Mouse (Mus musculus): Measurements from ENCODE around the gene Alg14. TPM values are rescaled to one million over a fixed set of nuclear protein-coding genes. Genes with fewer than 3 reads are reported as not detected.
A peak's percentile ranks its signal among the peaks of the same experiment; 100 is the strongest.

Gene Alg14
- polyA plus RNA-seq, 1 experiment = 8.9 TPM

- Histone ChIP-seq H3K27me3 (replicated peaks) (peaks cover 6% of the 10 kb centered on the region), H3K4me1 (peaks cover 10% of the 10 kb centered on the region), H3K36me3 (replicated peaks; ENCODE audit: low read length) (no peaks in the 10 kb centered on the region), H3K4me3 (replicated peaks) (no peak overlapping the region), H3K9me3 (0 out of 2 replicates have a peak, but pooled peaks cover 3% of the 10 kb centered on the region)
- TF ChIP-seq FLI1 (IDR thresholded peaks at IDR 0.05; ENCODE audit: low read length) = no peak
- TF ChIP-seq GATA1 (IDR thresholded peaks at IDR 0.05; ENCODE audit: borderline replicate concordance, low read length) = no peak
Observed at GRCm38 (mm10) chr3:121370830-121371526, 79.4 kb downstream of the Alg14 start.

DNA sequence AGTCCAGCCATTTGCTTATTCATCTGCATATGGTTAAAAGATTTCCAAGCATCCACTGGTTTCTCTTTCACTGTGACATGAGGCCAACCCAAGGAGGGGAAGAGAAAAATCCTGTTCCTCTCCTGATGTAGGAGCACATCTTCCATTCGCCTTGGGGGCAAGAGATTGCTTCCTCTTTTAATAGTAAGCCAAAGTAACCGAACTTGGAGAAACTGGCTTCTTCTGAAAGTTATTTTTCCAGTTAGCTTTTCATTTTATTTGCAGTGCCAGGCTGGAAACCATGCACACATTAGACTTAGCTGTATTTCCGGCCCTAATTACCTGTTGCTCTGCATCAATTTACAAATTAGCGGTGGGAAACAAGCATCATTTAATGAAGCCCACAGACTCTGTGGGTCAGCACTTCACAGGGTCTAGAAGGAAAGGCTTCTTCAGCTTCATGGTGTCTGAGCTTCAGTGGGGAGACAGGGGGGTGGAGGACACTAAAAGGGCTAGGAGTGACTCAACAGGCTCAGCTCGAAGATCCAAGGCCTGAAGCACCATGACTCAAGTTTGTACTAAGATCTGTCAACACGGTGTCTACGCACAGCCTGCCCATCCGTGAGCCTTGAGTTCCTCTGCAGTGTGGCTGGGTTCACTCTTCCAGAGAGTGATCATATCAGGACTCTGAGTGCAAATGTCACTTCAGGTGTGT is 80.1 kb downstream of the Alg14 start:
- Histone ChIP-seq H3K9me3 (0 out of 2 replicates have a peak, but pooled peaks cover 3% of the 10 kb centered on the region), H3K4me1 (peaks cover 10% of the 10 kb centered on the region), H3K4me3 (replicated peaks) (no peak overlapping the region), H3K36me3 (replicated peaks; ENCODE audit: low read length) (no peaks in the 10 kb centered on the region), H3K27me3 (replicated peaks) (peaks cover 6% of the 10 kb centered on the region)
- TF ChIP-seq GATA1 (IDR thresholded peaks at IDR 0.05; ENCODE audit: borderline replicate concordance, low read length) = no peak
- no peak for TF ChIP-seq FLI1 (IDR thresholded peaks at IDR 0.05; ENCODE audit: low read length)

GRCm38 (mm10) chr3:121373897-121374441 is 82.4 kb downstream of the Alg14 start:
- H3K27me3 ChIP-seq (replicated peaks) = peaks cover 6% of the 10 kb centered on the region
- TF ChIP-seq GATA1 (IDR thresholded peaks at IDR 0.05; ENCODE audit: borderline replicate concordance, low read length) = no peak
- no peak for TF ChIP-seq FLI1 (IDR thresholded peaks at IDR 0.05; ENCODE audit: low read length)
- H3K9me3 ChIP-seq = no peaks in the 10 kb centered on the region
- peaks cover 10% of the 10 kb centered on the region for H3K4me1 ChIP-seq
- H3K4me3 ChIP-seq (replicated peaks) = peak overlapping the region; percentile 10
- no peaks in the 10 kb centered on the region for H3K36me3 ChIP-seq (replicated peaks; ENCODE audit: low read length)

- H3K4me1 ChIP-seq = peaks cover 3% of the 10 kb centered on the region; the same call in 1 of the 2 replicates
- H3K9me3 ChIP-seq = no peaks in the 10 kb centered on the region
- H3K36me3 ChIP-seq (replicated peaks; ENCODE audit: low read length) = no peaks in the 10 kb centered on the region
- TF ChIP-seq FLI1 (IDR thresholded peaks at IDR 0.05; ENCODE audit: low read length) = no peak
- peaks cover 11% of the 10 kb centered on the region for H3K27me3 ChIP-seq (replicated peaks)
- H3K4me3 ChIP-seq (replicated peaks) = no peak overlapping the region
Observed at GRCm38 (mm10) chr3:121375541-121376129, 84.1 kb downstream of the Alg14 start.

DNA sequence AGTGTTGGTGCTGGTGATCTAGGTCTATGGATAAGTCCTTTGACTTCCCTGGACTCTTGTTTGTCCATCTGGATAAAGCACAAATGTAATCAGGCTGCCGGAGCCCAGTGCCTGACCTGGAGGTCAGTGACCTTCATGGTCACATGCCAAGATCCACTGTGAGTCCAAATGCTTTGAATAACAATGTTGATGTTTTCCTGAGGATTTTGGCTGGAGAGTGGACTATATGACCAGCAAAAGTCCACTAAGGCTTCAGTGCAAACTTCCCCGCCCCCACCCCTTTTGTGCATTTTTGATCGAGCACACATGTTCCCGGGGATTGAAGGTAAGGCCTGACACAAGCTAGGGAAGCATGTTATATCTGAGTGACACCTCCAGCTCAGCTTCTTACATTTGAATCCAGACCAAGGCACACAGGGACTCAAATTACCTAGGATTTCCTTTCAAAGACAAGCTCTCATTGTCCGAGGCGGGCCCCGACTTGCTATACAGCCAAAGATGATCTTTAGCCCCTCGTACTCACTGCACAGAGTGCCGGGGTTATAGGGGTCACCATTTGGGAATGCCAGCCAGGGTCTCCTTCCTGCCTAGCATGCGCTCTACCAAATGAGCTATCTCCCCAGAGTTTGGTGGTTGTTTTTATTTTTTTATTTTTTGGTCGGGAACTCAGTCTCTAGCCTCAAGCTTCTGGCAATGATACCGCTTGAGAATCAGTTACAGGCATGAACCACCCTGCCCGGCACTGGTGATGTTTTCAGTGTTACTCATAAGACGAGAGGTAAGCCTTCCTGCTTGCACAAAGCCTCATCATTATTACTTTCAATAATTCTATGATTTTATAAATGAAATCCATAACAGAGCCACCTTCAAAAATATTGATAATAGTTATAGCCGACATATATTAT is 87.4 kb downstream of the Alg14 start:
- H3K4me1 ChIP-seq = no peaks in the 10 kb centered on the region
- no peak overlapping the region for H3K4me3 ChIP-seq (replicated peaks)
- H3K27me3 ChIP-seq (replicated peaks) = peaks cover 7% of the 10 kb centered on the region
- H3K36me3 ChIP-seq (replicated peaks; ENCODE audit: low read length) = no peaks in the 10 kb centered on the region
- H3K9me3 ChIP-seq = no peaks in the 10 kb centered on the region
- no peak for TF ChIP-seq FLI1 (IDR thresholded peaks at IDR 0.05; ENCODE audit: low read length)
- TF ChIP-seq GATA1 (IDR thresholded peaks at IDR 0.05; ENCODE audit: borderline replicate concordance, low read length) = no peak

DNA sequence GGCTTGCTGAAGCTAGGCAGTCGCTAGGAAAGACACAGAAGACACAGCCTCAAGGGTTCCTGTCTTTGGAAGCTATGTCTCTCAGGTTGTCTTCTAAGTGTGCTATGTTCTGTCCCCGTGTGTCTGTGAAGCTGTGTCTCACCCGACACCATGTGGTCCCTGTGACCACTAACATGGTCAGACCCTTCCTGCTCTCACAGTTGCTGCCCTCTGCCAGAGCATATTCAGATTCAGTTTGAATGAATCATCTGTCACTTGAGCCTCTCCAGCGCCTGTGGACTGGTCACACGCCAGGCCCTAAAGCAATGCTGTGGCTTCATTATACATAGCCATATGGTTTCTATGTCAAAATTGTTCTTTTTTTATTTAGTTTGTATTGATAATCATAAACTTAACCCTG is 88.1 kb downstream of the Alg14 start:
- Histone ChIP-seq H3K27me3 (replicated peaks) (peaks cover 7% of the 10 kb centered on the region), H3K4me1 (no peaks in the 10 kb centered on the region), H3K36me3 (replicated peaks; ENCODE audit: low read length) (no peaks in the 10 kb centered on the region), H3K4me3 (replicated peaks) (no peak overlapping the region), H3K9me3 (no peaks in the 10 kb centered on the region)
- TF ChIP-seq FLI1 (IDR thresholded peaks at IDR 0.05; ENCODE audit: low read length) (no peak), GATA1 (IDR thresholded peaks at IDR 0.05; ENCODE audit: borderline replicate concordance, low read length) (no peak)

- Histone ChIP-seq H3K4me1 (no peaks in the 10 kb centered on the region), H3K36me3 (replicated peaks; ENCODE audit: low read length) (no peaks in the 10 kb centered on the region), H3K27me3 (replicated peaks) (peaks cover 2% of the 10 kb centered on the region), H3K9me3 (no peaks in the 10 kb centered on the region), H3K4me3 (replicated peaks) (no peak overlapping the region)
- no peak for TF ChIP-seq FLI1 (IDR thresholded peaks at IDR 0.05; ENCODE audit: low read length)
- no peak for TF ChIP-seq GATA1 (IDR thresholded peaks at IDR 0.05; ENCODE audit: borderline replicate concordance, low read length)
Observed at GRCm38 (mm10) chr3:121387471-121388009, 96.0 kb downstream of the Alg14 start.

DNA sequence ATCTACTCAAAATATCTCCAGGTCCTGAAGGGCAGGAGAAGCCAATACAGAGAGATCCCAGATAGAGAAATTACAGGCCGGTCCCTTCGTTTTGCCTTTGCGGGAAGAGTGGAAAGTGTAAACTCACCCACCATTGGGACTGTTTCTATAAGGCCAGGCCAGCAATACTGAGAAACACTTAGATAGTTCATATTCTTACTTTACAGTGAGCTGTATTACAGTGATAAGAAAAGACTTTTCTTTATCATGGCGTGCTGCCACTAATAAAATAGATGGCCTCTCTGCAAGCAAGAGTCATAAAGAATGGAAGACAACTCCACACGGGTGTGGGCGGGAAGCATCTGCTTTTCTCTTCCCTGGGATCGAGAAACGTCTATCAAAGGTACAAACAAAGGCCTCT is 97.8 kb downstream of the Alg14 start:
- Histone ChIP-seq H3K4me3 (replicated peaks) (no peak overlapping the region), H3K27me3 (replicated peaks) (peaks cover 2% of the 10 kb centered on the region), H3K36me3 (replicated peaks; ENCODE audit: low read length) (no peaks in the 10 kb centered on the region), H3K4me1 (no peaks in the 10 kb centered on the region; the same call in 1 of the 2 replicates), H3K9me3 (no peaks in the 10 kb centered on the region)
- TF ChIP-seq FLI1 (IDR thresholded peaks at IDR 0.05; ENCODE audit: low read length) (no peak), GATA1 (IDR thresholded peaks at IDR 0.05; ENCODE audit: borderline replicate concordance, low read length) (no peak)

All from megakaryocyte, embryonic 14.5 days (primary cell).